Mouse (Mus musculus): Measurements from ENCODE around the gene Sppl2b. TPM values are rescaled to one million over a fixed set of nuclear protein-coding genes. Genes with fewer than 3 reads are reported as not detected.

The Sppl2b gene
- polyA plus RNA-seq (2012; rRNA removed), result 32.6 and 37.7 TPM in 2 replicates

GRCm38 (mm10) chr10:80854913-80855748 lies at the start of gene Sppl2b, which contains the start of gene Lsm7:
Gene Sppl2b, plus strand, starts transcription at chr10:80855275.
Gene Lsm7, minus strand, starts transcription at chr10:80855209.

GRCm38 (mm10) chr10:80813366-80813765 lies 41.7 kb upstream of the Sppl2b start, which contains the start of gene Jsrp1:
Gene Jsrp1, minus strand, starts transcription at chr10:80813498.

DNA sequence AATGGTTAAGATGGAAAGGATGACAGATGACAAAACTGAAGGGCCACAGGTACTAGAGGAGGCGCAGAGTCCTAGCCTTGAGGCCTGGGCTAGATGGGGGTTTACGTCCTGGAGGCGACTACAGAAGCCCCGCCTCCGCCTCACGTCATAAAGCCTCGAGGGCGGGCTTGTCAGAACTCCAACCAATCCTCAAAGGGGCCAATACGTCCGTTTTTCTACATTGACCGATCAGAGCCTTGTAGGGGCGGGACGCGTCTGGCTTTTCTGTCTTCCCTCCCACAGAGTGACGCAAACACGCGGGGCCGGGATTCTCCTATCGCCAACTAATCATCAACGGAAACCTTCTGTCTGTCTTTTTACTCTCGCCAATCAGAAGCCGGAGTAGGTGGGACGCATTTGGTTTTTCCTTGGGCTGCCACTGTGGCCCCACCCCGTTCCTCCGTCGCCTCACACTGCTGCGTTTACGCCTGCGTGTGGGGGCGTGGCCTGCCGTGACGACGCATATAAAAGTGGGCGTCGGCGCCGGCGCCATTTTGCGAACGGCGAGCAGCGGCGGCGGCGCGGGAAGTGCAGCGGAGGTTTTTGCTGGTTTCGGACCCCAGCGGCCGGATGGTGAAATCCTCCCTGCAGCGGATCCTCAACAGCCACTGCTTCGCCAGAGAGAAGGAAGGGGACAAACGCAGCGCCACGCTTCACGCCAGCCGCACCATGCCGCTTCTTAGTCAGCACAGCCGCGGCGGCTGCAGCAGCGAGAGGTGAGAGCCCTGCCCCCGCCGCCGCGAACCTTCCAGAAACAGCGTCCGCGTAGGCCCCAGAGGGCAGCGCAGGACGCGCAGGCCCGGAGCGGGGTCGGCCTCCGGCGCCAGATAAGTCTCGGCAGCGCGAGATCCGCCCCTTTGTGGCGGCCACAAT lies 28.7 kb upstream of the Sppl2b start, which contains the start of gene Oaz1:
Gene Oaz1, plus strand, starts transcription at position 506 of the 912 bp plus-strand sequence.

GRCm38 (mm10) chr10:80843931-80844547 lies 11.0 kb upstream of the Sppl2b start, which contains the start of gene Lingo3:
Gene Lingo3, minus strand, starts transcription at chr10:80844039.

GRCm38 (mm10) chr10:80871581-80871980 lies 16.5 kb downstream of the Sppl2b start, which contains the start of gene Tmprss9:
Gene Tmprss9, plus strand, starts transcription at chr10:80871848.

DNA sequence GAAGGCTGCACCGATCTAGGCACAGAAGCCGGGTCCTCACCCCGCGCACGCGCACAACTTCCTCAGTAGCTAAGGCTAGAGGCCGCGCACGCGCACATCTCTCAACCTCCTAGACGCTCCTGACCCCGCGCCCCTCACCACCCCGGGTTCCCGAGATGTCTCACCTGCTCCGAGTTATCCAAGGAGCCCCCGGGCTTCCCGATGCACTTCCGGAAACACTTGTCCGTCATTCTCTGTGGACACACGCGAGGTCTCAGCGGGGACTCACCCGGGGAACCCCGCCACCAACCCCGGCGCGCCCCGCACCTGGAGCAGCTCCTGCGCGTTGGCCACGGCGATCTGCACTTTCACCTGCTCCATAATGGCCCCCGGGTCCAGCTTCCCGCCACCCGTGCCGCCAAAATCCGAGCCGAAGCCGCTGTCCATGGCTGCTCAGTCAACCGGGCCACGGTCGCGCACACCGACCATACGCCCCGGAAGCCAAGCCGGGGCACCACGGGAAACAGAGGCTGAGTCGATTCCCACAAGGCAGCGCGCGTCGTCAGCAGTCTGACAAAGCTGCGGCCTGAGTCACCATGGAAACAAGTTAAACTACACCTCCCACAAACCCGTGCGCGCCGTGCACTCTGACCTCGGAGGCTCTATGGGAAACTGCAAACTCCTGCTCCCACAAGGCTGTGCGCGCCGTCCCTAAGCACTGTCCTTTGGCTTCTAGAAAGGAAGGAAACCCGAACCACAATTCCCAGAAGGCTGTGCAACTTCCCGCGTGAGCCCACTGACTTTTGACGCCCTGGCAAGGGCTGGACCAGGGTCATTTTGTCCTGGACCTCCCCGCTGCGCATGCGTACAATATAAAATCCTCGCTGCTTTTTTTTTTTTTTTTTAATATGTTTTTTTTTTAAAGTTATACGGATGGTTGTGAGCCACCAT lies 45.5 kb downstream of the Sppl2b start, which contains the start of gene Timm13:
Gene Timm13, minus strand, starts transcription at position 652 of the 930 bp plus-strand sequence.

DNA sequence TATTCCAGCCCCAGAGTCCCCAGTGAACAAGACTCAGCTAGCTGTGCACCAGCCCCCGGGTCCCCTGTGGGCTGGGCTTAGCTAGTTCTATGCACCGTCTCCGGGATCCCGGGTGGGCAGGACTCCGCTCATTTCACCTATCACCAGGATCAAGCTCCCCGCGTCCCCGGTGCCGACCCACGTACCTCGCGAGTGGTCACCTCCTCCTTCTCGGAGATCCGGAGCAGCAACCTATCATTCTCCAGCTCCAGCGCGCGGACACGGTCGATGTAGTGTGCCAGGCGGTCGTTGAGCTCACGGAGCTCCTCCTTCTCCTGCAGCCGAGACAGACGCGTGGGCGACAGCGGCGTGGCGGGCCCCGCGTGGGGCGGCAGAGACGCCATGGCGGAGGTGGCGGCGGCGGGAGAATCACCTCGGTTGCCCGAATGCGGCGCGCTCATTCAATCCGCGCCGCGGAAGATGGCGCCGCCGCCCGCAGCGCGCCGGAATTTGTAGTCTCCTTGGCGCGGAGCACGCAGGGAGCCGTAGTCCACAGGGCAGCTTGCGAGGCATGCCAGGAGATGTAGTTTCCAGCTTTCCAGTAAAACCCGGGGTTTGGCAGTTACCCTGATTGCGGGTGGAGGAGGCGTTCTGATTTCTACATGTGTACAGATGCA lies 62.8 kb downstream of the Sppl2b start, which contains the start of gene Lmnb2:
Gene Lmnb2, minus strand, starts transcription at position 467 of the 656 bp plus-strand sequence.

Other genes starting within 250 kb of the Sppl2b start
- 0.74 and 0.80 TPM in 2 replicates for gene Gm49322, start 249.3 kb upstream of the Sppl2b start, polyA plus RNA-seq (2012; rRNA removed)
- gene Csnk1g2, start 232.4 kb upstream of the Sppl2b start, polyA plus RNA-seq (2012; rRNA removed), result 61.9 and 64.2 TPM in 2 replicates
- gene Btbd2, start 198.2 kb upstream of the Sppl2b start, polyA plus RNA-seq (2012; rRNA removed), result 10.7 TPM in 2 replicates
- 42.1 and 45.1 TPM in 2 replicates for gene Mknk2, start 177.2 kb upstream of the Sppl2b start, polyA plus RNA-seq (2012; rRNA removed)
- 12.3 and 13.5 TPM in 2 replicates for gene Mob3a, start 153.3 kb upstream of the Sppl2b start, polyA plus RNA-seq (2012; rRNA removed)
- 11.0 and 12.1 TPM in 2 replicates for gene Izumo4, start 153.1 kb upstream of the Sppl2b start, polyA plus RNA-seq (2012; rRNA removed)
- 26.6 and 31.1 TPM in 2 replicates for gene Ap3d1, start 113.0 kb upstream of the Sppl2b start, polyA plus RNA-seq (2012; rRNA removed)
- 4.8 and 5.8 TPM in 2 replicates for gene Dot1l, start 100.1 kb upstream of the Sppl2b start, polyA plus RNA-seq (2012; rRNA removed)
- 18.1 and 20.1 TPM in 2 replicates for gene Sf3a2, start 57.1 kb upstream of the Sppl2b start, polyA plus RNA-seq (2012; rRNA removed)
- gene Plekhj1, start 56.6 kb upstream of the Sppl2b start, polyA plus RNA-seq (2012; rRNA removed), result 33.7 and 36.1 TPM in 2 replicates
- gene Amh, start 50.0 kb upstream of the Sppl2b start, polyA plus RNA-seq (2012; rRNA removed), result 0.19 and 0.23 TPM in 2 replicates
- 0.06 and 0.07 TPM in 2 replicates for gene Jsrp1, start 41.8 kb upstream of the Sppl2b start, polyA plus RNA-seq (2012; rRNA removed)
- 573 TPM in 2 replicates for gene Oaz1, start 28.6 kb upstream of the Sppl2b start, polyA plus RNA-seq (2012; rRNA removed)
- gene Lingo3, start 11.2 kb upstream of the Sppl2b start, polyA plus RNA-seq (2012; rRNA removed), result 0.01 TPM in 1 of 2 replicates, not detected in the other
- gene Lsm7, start 66 bp upstream of the Sppl2b start, polyA plus RNA-seq (2012; rRNA removed), result 121 and 137 TPM in 2 replicates
- gene Tmprss9, start 16.6 kb downstream of the Sppl2b start, polyA plus RNA-seq (2012; rRNA removed), result 0.05 and 0.07 TPM in 2 replicates
- 94.0 and 114 TPM in 2 replicates for gene Timm13, start 45.7 kb downstream of the Sppl2b start, polyA plus RNA-seq (2012; rRNA removed)
- gene Lmnb2, start 63.0 kb downstream of the Sppl2b start, polyA plus RNA-seq (2012; rRNA removed), result 8.0 and 9.1 TPM in 2 replicates
- gene Gadd45b, start 74.8 kb downstream of the Sppl2b start, polyA plus RNA-seq (2012; rRNA removed), result 15.7 and 16.8 TPM in 2 replicates
- gene Gng7, start 159.7 kb downstream of the Sppl2b start, polyA plus RNA-seq (2012; rRNA removed), result 0.41 and 0.48 TPM in 2 replicates
- gene Diras1, start 170.4 kb downstream of the Sppl2b start, polyA plus RNA-seq (2012; rRNA removed), result 0.01 TPM in 1 of 2 replicates, not detected in the other
- 4.0 and 4.1 TPM in 2 replicates for gene Slc39a3, start 182.2 kb downstream of the Sppl2b start, polyA plus RNA-seq (2012; rRNA removed)
- gene Sgta, start 204.9 kb downstream of the Sppl2b start, polyA plus RNA-seq (2012; rRNA removed), result 45.0 and 50.4 TPM in 2 replicates
- gene Thop1, start 214.8 kb downstream of the Sppl2b start, polyA plus RNA-seq (2012; rRNA removed), result 12.0 and 13.2 TPM in 2 replicates
- 78.1 and 87.6 TPM in 2 replicates for gene Creb3l3, start 243.6 kb downstream of the Sppl2b start, polyA plus RNA-seq (2012; rRNA removed)

All from liver, embryonic 18 days (tissue).